Mouse (Mus musculus): ENCODE data around the gene Rer1. TPM values are rescaled to one million over a fixed set of nuclear protein-coding genes. Genes with fewer than 3 reads are reported as not detected.

Gene Rer1
- polyA plus RNA-seq, 1 experiment from 2014 or later = 130 TPM

- H3K4me1 ChIP-seq = peaks cover 36% of the 10 kb centered on the region
- H3K36me3 ChIP-seq = no peaks in the 10 kb centered on the region
- WGBS = 28% methylated on average over 9 of the region's 9 CpGs
- H3K9me3 ChIP-seq (replicated peaks) = no peaks in the 10 kb centered on the region
- no peak overlapping the region for H3K4me3 ChIP-seq
- H3K9ac ChIP-seq = peak overlapping the region; percentile 39
- H3K27ac ChIP-seq = peak overlapping the region; percentile 71
- peaks cover 63% of the 10 kb centered on the region for H3K27me3 ChIP-seq
- ATAC-seq (ENCODE audit: low FRiP score) = peak; percentile 29
- H3K4me2 ChIP-seq (replicated peaks) = peak overlapping the region; percentile 24
Measured at GRCm38 (mm10) chr4:155040197-155040596, 46.0 kb downstream of the Rer1 start.

GRCm38 (mm10) chr4:155034787-155035186 lies 51.4 kb downstream of the Rer1 start:
- H3K9me3 ChIP-seq (replicated peaks) = no peaks in the 10 kb centered on the region
- peaks cover 36% of the 10 kb centered on the region for H3K27me3 ChIP-seq
- H3K4me1 ChIP-seq = peaks cover 46% of the 10 kb centered on the region
- no peak overlapping the region for H3K4me3 ChIP-seq
- WGBS = 62% methylated on average over 13 of the region's 13 CpGs
- H3K4me2 ChIP-seq (replicated peaks) = no peak overlapping the region
- H3K27ac ChIP-seq = no peak overlapping the region
- no peak overlapping the region for H3K9ac ChIP-seq
- no peaks in the 10 kb centered on the region for H3K36me3 ChIP-seq
- no peak for ATAC-seq (ENCODE audit: low FRiP score)

GRCm38 (mm10) chr4:155034202-155034601 lies 52.0 kb downstream of the Rer1 start:
- Histone ChIP-seq H3K27me3 (peaks cover 34% of the 10 kb centered on the region), H3K9ac (no peak overlapping the region), H3K27ac (no peak overlapping the region), H3K4me1 (peaks cover 43% of the 10 kb centered on the region), H3K4me3 (no peak overlapping the region), H3K9me3 (replicated peaks) (no peaks in the 10 kb centered on the region), H3K36me3 (no peaks in the 10 kb centered on the region), H3K4me2 (replicated peaks) (no peak overlapping the region)
- no peak for ATAC-seq (ENCODE audit: low FRiP score)
- WGBS = 19% methylated on average over 7 of the region's 7 CpGs

GRCm38 (mm10) chr4:155033115-155033514 lies 53.1 kb downstream of the Rer1 start:
- Histone ChIP-seq H3K4me2 (replicated peaks) (no peak overlapping the region), H3K36me3 (no peaks in the 10 kb centered on the region), H3K9me3 (replicated peaks) (no peaks in the 10 kb centered on the region), H3K27ac (no peak overlapping the region), H3K4me3 (no peak overlapping the region), H3K27me3 (peaks cover 34% of the 10 kb centered on the region), H3K9ac (no peak overlapping the region), H3K4me1 (peaks cover 43% of the 10 kb centered on the region)
- 27% methylated on average over 6 of the region's 6 CpGs for WGBS
- ATAC-seq (ENCODE audit: low FRiP score) = no peak

- H3K36me3 ChIP-seq = no peaks in the 10 kb centered on the region
- no peak overlapping the region for H3K4me3 ChIP-seq
- WGBS = 82% methylated on average over 11 of the region's 11 CpGs
- H3K27me3 ChIP-seq = no peaks in the 10 kb centered on the region; the same call in 1 of the 2 replicates
- H3K9me3 ChIP-seq (replicated peaks) = no peaks in the 10 kb centered on the region
- peaks cover 36% of the 10 kb centered on the region for H3K4me1 ChIP-seq
- no peak overlapping the region for H3K4me2 ChIP-seq (replicated peaks)
- no peak for ATAC-seq (ENCODE audit: low FRiP score)
- peak overlapping the region; percentile 62; the same call in 1 of the 2 replicates for H3K27ac ChIP-seq
- no peak overlapping the region for H3K9ac ChIP-seq
Measured at GRCm38 (mm10) chr4:155024170-155025010, 61.8 kb downstream of the Rer1 start.

Other genes with a start within 250 kb of the Rer1 start
- gene Ttc34, start 248.9 kb downstream of the Rer1 start, polyA plus RNA-seq (2016; fragmentation: Nextera tagmentation; extraction: Ambion mirVana) = 0.27 and 0.72 TPM in 2 replicates
- 0.40 and 0.41 TPM in 2 replicates for gene Mmel1, start 216.8 kb downstream of the Rer1 start, polyA plus RNA-seq (2016; fragmentation: Nextera tagmentation; extraction: Ambion mirVana)
- gene Fam213b, start 187.2 kb downstream of the Rer1 start, polyA plus RNA-seq (2016; fragmentation: Nextera tagmentation; extraction: Ambion mirVana) = 38.0 and 40.2 TPM in 2 replicates
- gene Tnfrsf14, start 157.8 kb downstream of the Rer1 start, polyA plus RNA-seq (2016; fragmentation: Nextera tagmentation; extraction: Ambion mirVana) = 0.79 and 0.97 TPM in 2 replicates
- gene Hes5, start 125.5 kb downstream of the Rer1 start, polyA plus RNA-seq (2016; fragmentation: Nextera tagmentation; extraction: Ambion mirVana) = 293 and 329 TPM in 2 replicates
- gene Pank4, start 122.3 kb downstream of the Rer1 start, polyA plus RNA-seq (2016; fragmentation: Nextera tagmentation; extraction: Ambion mirVana) = 42.5 and 44.5 TPM in 2 replicates
- gene Plch2, start 29.6 kb downstream of the Rer1 start, polyA plus RNA-seq (2016; fragmentation: Nextera tagmentation; extraction: Ambion mirVana) = 5.0 and 5.5 TPM in 2 replicates
- 18.0 and 18.4 TPM in 2 replicates for gene Pex10, start 19.4 kb downstream of the Rer1 start, polyA plus RNA-seq (2016; fragmentation: Nextera tagmentation; extraction: Ambion mirVana)
- gene Morn1, start 195 bp upstream of the Rer1 start, polyA plus RNA-seq (2016; fragmentation: Nextera tagmentation; extraction: Ambion mirVana) = 7.7 and 8.0 TPM in 2 replicates
- 12.6 and 13.5 TPM in 2 replicates for gene Ski, start 136.2 kb upstream of the Rer1 start, polyA plus RNA-seq (2016; fragmentation: Nextera tagmentation; extraction: Ambion mirVana)
- gene Faap20, start 163.4 kb upstream of the Rer1 start, polyA plus RNA-seq (2016; fragmentation: Nextera tagmentation; extraction: Ambion mirVana) = 90.8 and 98.6 TPM in 2 replicates